Mouse (Mus musculus) olfactory bulb, adult 2 months (tissue): ENCODE measurements around the gene Iqck. TPM values are rescaled to one million over a fixed set of nuclear protein-coding genes. Genes with fewer than 3 reads are reported as not detected.

ENCODE experiments used
- H3K27ac ChIP-seq: fragments of 200-500 bp; 2 replicates; pipeline ENCODE4 v1.5.1; 2012; ENCODE audit warnings: low read depth, low read length; ENCODE audit not compliant: insufficient read depth
- H3K4me1 ChIP-seq: fragments of 200-500 bp; 2 replicates; pipeline ENCODE4 v1.6.1; 2012; ENCODE audit warnings: low read length; ENCODE audit not compliant: control insufficient read depth, insufficient read depth
- H3K4me3 ChIP-seq: fragments of 200-500 bp; 2 replicates; pipeline ENCODE4 v1.5.1; 2012; ENCODE audit warnings: mild to moderate bottlenecking, low read depth, low read length, moderate library complexity; ENCODE audit not compliant: insufficient read depth
- CTCF ChIP-seq: fragments of 200-500 bp; IDR thresholded peaks from 2 replicates; pipeline ENCODE4 v1.5.1; 2012; ENCODE audit warnings: low read depth, mild to moderate bottlenecking, low read length, moderate library complexity; ENCODE audit not compliant: insufficient read depth
- POLR2A ChIP-seq: fragments of 200-500 bp; IDR thresholded peaks from 2 replicates; pipeline ENCODE4 v1.6.1; 2012; ENCODE audit warnings: mild to moderate bottlenecking, low read depth, low read length, moderate library complexity; ENCODE audit not compliant: insufficient read depth
- WGBS: fragments of 180-500 bp; shearing (Covaris S2); methylation state at CpG from one replicate; pipeline ENCODE4 v1.1.7; 2018; 5-methylcytosine and 5-hydroxymethylcytosine counted together
- polyA plus RNA-seq: library from polyadenylated mRNA; stranded (reverse); fragments of >200 nt; gene quantifications from 2 replicates; pipeline ENCODE4 v1.2.4, GENCODE M21; 2012; ENCODE audit warnings: low replicate concordance; ENCODE audit not compliant: missing spikeins, insufficient read depth, insufficient read length

Iqck gene
- polyA plus RNA-seq, 1 experiment: not detected

GRCm38 (mm10) chr7:118931502-118932395 is 76.2 kb downstream of the Iqck start:
- TF ChIP-seq CTCF (no peak), POLR2A (no peak)
- peak overlapping the region; percentile 96 for H3K27ac ChIP-seq
- WGBS: 34% methylated on average over 17 of the region's 17 CpGs
- H3K4me1 ChIP-seq: peaks cover 46% of the 10 kb centered on the region
- H3K4me3 ChIP-seq: no peak overlapping the region

DNA sequence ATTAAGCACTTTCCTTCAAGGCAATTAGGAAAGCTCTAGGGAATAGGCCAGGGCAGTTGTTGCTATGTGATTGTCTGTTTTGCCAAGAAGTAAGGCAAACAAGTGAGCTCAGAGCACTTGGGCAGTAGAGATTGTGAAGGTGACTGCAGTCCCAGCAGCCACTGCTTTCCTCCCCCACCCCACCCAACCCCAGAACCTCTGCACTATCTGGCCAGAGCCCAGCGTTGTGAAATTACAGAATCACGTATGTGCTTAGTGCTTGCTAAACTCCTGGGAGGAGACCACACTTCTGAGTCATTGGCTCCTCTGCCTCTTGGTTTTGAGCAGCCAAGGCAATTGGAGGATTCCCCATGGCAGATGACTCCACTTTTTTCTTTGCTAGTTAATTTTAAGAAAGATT is 79.8 kb downstream of the Iqck start:
- Histone ChIP-seq H3K27ac (peak overlapping the region; percentile 26; the same call in 1 of the 2 replicates), H3K4me3 (no peak overlapping the region), H3K4me1 (peaks cover 29% of the 10 kb centered on the region)
- WGBS: 28% methylated on average over 2 of the region's 2 CpGs
- no peak for TF ChIP-seq CTCF
- no peak for TF ChIP-seq POLR2A

- WGBS: 38% methylated on average over 4 of the region's 4 CpGs
Observed at GRCm38 (mm10) chr7:118936844-118937243, 81.3 kb downstream of the Iqck start.

DNA sequence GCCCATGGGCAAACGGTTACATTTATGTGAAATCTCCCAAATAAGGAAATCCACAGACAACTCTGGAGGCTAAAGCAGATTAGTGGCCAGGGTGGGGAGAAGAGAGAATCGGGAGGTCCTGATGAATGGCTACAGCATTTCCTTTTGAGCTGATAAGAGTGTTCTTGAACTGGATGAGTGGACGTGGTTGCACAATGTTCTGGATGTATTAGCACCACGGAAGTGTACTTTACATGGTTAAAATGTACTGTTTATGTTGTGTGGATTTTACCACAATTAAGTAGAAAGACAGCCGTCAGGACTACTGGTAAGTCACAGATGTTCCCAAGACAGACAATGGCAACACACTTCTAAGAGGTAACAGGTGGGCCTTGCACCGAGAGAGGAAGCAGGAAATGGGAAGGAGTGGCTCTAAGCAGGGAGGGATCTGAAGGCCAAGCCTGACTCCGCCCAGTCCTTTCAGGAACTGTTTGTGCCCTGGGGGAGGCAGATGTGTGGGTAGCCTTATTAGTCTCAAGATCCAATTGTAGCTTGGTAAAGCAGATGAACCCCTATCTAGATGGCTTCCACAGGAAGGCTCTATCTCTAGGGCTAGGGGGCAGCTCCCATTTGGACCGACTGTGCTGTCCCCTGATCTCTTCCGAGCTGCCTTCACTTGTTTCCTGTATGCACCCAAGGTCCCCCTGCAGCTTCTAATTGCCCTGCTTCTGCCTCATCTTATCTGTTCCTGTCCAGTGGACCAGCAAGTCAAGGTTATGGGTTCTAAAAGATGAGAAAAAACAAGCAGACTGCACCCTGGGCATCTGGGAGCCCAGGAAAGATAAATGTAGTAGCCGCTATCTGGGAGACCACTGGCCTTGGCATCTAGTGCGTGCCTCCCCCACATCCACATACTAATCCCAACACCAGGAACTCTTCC is 82.2 kb downstream of the Iqck start:
- H3K4me1 ChIP-seq: peaks cover 25% of the 10 kb centered on the region
- WGBS: 85% methylated on average over 11 of the region's 11 CpGs
- TF ChIP-seq POLR2A (no peak), CTCF (no peak)
- H3K27ac ChIP-seq: 0 out of 2 replicates have a peak overlapping the region, but pooled peaks have one; percentile 21
- H3K4me3 ChIP-seq: no peak overlapping the region

More at GRCm38 (mm10) chr7:118936844-118937243, 81.3 kb downstream of the Iqck start:
- Histone ChIP-seq H3K4me1 (peaks cover 25% of the 10 kb centered on the region), H3K4me3 (no peak overlapping the region), H3K27ac (peak overlapping the region; percentile 36; the same call in 1 of the 2 replicates)
- TF ChIP-seq POLR2A (no peak), CTCF (no peak)

- Histone ChIP-seq H3K4me1 (peaks cover 16% of the 10 kb centered on the region; the same call in 1 of the 2 replicates), H3K4me3 (no peak overlapping the region), H3K27ac (no peak overlapping the region)
- WGBS: 65% methylated on average over 3 of the region's 3 CpGs
- no peak for TF ChIP-seq POLR2A
- TF ChIP-seq CTCF: no peak
Observed at GRCm38 (mm10) chr7:118942297-118942696, 86.7 kb downstream of the Iqck start.

GRCm38 (mm10) chr7:118943170-118943569 is 87.6 kb downstream of the Iqck start:
- no peak overlapping the region for H3K4me3 ChIP-seq
- 37% methylated on average over 7 of the region's 7 CpGs for WGBS
- peaks cover 11% of the 10 kb centered on the region; the same call in 1 of the 2 replicates for H3K4me1 ChIP-seq
- no peak for TF ChIP-seq POLR2A
- TF ChIP-seq CTCF: no peak
- peak overlapping the region; percentile 10; the same call in 1 of the 2 replicates for H3K27ac ChIP-seq

GRCm38 (mm10) chr7:118944884-118945283 is 89.3 kb downstream of the Iqck start:
- TF ChIP-seq POLR2A (no peak), CTCF (no peak)
- H3K27ac ChIP-seq: no peak overlapping the region
- no peak overlapping the region for H3K4me3 ChIP-seq
- 63% methylated on average over 2 of the region's 2 CpGs for WGBS
- peaks cover 14% of the 10 kb centered on the region for H3K4me1 ChIP-seq

- no peak overlapping the region for H3K27ac ChIP-seq
- H3K4me3 ChIP-seq: no peak overlapping the region
- peaks cover 14% of the 10 kb centered on the region for H3K4me1 ChIP-seq
- no peak for TF ChIP-seq CTCF
- no peak for TF ChIP-seq POLR2A
- WGBS: 80% methylated on average over 3 of the region's 3 CpGs
Observed at GRCm38 (mm10) chr7:118947241-118947640, 91.7 kb downstream of the Iqck start.
